Mouse (Mus musculus) liver, adult (tissue): ENCODE measurements around the gene Bpnt1.

ENCODE experiments used
- GATA4 ChIP-seq: IDR thresholded peaks from 2 replicates; pipeline ENCODE4 v1.6.1; 2014; ENCODE audit warnings: mild to moderate bottlenecking, low read length; ENCODE audit not compliant: insufficient replicate concordance

The Bpnt1 gene

DNA sequence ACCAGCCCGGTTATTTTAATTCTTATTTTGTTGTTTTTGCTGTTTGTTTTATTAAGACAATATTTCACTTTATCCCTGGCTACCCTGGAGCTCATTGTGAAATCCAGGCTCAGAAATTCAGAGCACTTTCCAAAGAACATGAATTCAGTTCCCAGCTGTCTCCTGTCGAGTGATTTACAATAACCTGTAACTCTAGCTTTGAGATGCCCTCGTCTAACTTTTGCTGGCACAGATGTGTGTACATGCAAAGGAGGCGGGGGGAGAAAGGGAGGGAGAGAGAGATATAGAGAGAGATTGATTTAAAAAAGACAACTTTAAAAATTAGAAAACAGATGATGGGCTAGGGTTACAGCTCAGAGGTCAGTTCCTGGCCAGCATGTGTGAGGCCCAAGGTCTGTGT, 22.8 kb downstream of the Bpnt1 start:
- no peak for TF ChIP-seq GATA4

DNA sequence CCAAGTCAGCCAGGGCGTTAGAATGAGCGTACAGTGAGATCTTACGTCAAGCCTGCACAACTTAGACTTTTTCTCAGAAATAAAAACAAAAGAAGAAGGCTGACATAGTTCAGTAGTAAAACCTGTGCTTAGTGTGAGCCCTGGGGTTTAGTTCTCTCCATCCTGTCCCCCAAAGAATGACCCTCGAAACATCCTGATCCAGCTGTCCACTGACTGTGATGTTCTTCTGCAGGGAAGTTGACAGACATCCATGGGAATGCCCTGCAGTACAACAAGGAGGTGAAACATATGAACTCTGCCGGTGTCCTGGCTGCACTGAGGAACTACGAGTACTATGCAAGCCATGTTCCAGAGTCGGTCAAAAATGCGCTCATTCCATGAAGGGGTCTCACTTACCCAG, 24.3 kb downstream of the Bpnt1 start:
- no peak for TF ChIP-seq GATA4

GRCm38 (mm10) chr1:185358211-185358610, 26.3 kb downstream of the Bpnt1 start:
- no peak for TF ChIP-seq GATA4

DNA sequence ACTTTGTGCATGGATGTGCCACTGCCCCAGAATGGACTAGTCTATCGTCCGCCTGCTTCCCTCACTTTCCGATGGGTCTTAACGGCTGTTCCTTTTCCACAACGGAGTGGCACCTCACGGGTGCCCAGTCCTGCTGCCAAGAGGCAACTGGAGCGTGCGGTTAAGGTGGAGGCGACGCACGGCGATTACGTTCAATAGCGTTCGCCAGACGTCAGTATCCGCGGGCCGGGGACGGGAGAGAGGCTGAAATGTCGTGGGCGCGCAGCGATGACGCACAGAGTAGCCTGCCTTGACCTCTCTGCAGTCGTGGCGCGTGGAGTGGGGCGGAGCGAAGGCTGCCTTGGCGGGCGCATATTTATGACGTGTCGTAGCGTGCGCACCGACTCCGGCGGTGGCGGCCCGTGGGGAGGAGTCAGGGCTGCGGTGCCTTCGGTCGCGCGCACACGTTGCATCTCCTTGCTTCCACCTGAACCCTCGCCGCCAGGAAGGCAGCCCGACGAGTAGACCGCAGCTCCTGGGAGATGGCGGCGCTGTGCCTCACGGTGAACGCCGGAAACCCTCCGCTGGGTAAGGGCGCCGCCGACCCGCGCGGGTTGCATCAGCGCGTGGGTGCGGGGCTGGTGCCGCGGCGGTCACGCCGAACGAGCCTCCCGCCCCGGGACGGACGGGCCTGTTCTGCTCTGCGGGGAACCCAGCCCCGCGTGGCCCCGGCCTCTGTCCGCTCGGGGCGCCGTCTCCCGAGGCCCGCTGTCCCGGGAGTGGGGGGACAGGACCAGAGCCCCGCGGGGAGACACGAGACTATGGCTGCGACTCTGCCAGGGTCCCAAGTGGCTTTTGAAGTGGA, 30.9 kb downstream of the Bpnt1 start, which contains the start of gene Eprs:
Gene Eprs, plus strand, starts transcription at position 368 of the 844 bp plus-strand sequence.
- peak; percentile 32; the same call in 1 of the 2 replicates for TF ChIP-seq GATA4

DNA sequence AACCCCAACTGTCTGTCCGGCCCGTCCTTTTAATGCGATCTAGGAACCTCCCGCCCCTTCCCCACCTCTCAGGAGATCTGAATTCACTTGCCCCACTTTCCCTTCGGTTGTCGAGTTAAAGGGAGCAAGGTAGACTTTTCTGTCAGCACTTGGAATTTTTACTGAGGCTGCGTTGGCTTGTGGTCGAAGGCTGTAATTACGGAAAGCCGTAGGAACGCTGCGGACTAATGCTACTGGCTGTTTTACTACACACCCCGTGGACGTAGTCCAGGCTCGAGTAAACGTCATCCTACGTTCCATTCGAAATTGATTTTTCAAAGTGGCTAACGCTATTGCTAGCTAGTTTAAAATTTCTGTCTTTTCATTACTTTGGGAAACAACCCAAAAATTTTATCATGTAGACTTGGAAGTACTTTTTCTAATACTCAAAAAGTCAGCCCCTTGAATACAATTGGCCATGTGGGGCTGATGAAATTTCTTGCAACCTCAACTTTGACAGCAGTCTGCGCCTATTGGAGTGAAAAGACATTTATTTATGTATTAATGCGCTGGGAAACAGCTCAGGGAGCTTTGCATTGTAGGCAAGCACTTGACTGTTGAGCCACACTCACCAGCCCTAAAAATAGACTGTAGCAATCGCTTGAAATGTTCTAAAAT, 31.7 kb downstream of the Bpnt1 start:
- TF ChIP-seq GATA4, result no peak

GRCm38 (mm10) chr1:185364183-185364540, 32.2 kb downstream of the Bpnt1 start:
- no peak for TF ChIP-seq GATA4

DNA sequence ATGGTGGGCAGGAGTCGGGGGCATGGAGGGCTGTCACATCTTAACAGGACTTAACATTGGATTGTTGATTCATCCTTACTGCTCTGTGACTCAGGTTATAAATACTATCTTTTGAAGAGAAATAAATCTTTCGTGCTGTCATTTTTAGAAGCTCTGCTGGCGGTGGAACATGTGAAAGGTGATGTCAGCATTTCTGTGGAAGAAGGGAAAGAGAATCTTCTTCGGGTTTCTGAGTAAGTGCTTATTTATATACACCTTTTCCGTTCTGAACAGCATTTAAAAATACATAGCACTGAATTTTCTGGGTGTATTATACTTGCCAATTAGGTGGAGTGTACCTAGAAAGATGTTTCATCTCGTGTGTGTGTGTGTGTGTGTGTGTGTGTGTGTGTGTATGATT, 35.4 kb downstream of the Bpnt1 start:
- no peak for TF ChIP-seq GATA4

GRCm38 (mm10) chr1:185369979-185370378, 38.0 kb downstream of the Bpnt1 start:
- no peak for TF ChIP-seq GATA4

DNA sequence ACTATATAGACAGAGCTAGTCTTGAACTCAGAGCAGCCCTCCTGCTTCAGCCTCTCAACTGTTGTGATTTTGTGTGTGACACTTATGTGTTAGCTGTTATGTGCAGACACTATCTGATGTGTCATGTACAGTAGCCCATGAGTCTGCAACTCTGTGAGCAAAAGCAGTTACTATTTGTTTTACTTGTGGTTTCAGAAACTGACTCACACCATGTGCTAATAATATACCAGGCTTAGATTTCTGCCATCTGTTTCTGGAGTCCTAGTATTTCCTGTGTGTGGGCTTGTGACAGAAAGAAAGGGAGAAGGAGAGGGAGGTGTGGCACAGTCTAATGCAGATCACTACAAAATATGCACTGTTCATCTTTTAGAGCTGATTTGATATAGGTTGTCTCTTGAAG, 44.4 kb downstream of the Bpnt1 start:
- no peak for TF ChIP-seq GATA4

DNA sequence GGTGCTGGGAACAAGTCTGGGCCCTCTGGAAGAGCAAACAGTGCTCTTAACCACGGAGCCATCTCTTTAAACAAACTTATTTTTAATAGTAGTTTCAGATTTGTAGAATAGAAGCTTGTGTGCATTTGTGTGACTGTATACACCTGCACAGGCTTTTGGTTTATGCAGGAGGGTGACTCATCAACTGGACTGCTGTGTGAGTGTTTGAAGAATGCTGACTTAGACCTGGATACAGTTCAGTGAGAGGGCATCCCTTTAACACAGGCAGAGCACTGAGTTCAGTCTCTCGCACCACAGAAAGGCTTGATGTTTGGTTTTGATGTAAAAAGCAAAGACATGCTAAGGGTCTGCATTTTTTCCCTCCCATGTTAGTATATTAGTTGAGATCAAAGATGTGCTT, 45.5 kb downstream of the Bpnt1 start:
- no peak for TF ChIP-seq GATA4

DNA sequence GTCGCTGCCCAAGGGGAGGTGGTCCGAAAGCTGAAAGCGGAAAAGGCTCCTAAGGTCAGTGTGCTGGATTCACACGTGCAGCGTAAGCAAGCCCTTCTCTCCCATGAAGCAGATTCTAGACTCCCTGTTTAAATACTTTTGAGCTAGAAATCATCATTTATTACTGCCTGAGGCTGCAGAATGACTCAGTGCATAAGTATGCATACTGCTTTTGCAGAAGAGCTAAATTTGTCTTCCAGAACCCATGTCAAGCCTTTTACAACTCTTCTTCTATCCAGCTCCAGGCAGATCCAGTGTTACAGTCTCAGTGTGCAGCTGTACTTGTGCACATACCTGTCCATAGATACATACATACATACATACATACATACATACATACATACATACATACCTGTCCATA, 69.7 kb downstream of the Bpnt1 start:
- TF ChIP-seq GATA4, result no peak

- no peak for TF ChIP-seq GATA4
Measured at GRCm38 (mm10) chr1:185404021-185404420, 72.1 kb downstream of the Bpnt1 start.

DNA sequence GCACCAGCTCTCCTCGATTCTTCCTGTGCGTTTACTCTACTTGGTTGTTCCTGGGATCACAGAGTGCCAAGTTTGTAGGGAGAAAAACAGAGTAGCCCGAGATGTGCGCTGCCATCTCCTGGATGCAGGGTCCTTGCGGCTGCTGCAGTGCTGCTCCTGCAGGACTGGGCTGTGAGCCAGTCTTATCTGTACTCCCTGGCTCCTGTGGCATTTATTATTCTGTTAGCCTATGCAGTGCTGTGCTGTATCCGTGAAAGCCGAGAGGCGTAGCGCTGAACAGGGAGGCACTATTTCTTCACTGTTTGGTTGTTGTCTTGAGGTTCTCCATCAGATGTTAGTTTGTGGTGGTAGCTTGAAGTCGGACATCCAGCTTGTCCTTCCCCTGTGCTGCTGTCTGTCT, 74.0 kb downstream of the Bpnt1 start:
- no peak for TF ChIP-seq GATA4
